Mouse (Mus musculus): ENCODE results near the gene Agmo. TPM values are rescaled to one million over a fixed set of nuclear protein-coding genes. Genes with fewer than 3 reads are reported as not detected.

Agmo gene
- total and polyA plus RNA-seq, 3 experiments: 0.08 TPM; not detected in 2

GRCm38 (mm10) chr12:37244876-37245275, 3.4 kb downstream of the Agmo start:
- H3K9me3 ChIP-seq (replicated peaks; ENCODE audit: insufficient read depth, low read length): no peaks in the 10 kb centered on the region
- no peaks in the 10 kb centered on the region; a peak in 1 of 4 replicates for H3K4me1 ChIP-seq (ENCODE audit: control insufficient read depth in 1 of 2, insufficient read depth in 2 of 2, low read length in 2 of 2)
- no peaks in the 10 kb centered on the region for H3K36me3 ChIP-seq (ENCODE audit: control insufficient read depth in 1 of 2, insufficient read depth in 2 of 2, low read length in 2 of 2)
- H3K27ac ChIP-seq (ENCODE audit: control insufficient read depth, low read depth, low read length): no peak overlapping the region
- H3K9ac ChIP-seq (ENCODE audit: control insufficient read depth, low read depth, low read length, poor library complexity, severe bottlenecking): no peak overlapping the region
- DNase-seq (ENCODE audit: low read depth, low spot score): no peak
- TF ChIP-seq USF1 (IDR thresholded peaks at IDR 0.05; ENCODE audit: low read depth, low read length): no peak
- no peak for TF ChIP-seq MYC (IDR thresholded peaks at IDR 0.05; ENCODE audit: low read depth, low read length)
- TF ChIP-seq NRF1 (IDR thresholded peaks at IDR 0.05; ENCODE audit: insufficient read depth, low read depth, low read length, poor library complexity, severe bottlenecking): no peak
- no peak for TF ChIP-seq TBP (IDR thresholded peaks at IDR 0.05; ENCODE audit: low read depth, low read length)
- no peak for TF ChIP-seq GATA1 (IDR thresholded peaks at IDR 0.05; ENCODE audit: low read depth, low read length)
- no peak for TF ChIP-seq ZKSCAN1 (IDR thresholded peaks at IDR 0.05; ENCODE audit: low read depth, low read length)
- TF ChIP-seq JUND (IDR thresholded peaks at IDR 0.05; ENCODE audit: low read depth, low read length): no peak
- TF ChIP-seq E2F4 (IDR thresholded peaks at IDR 0.05; ENCODE audit: borderline replicate concordance, low read depth, low read length): no peak
- no peak for TF ChIP-seq MAX (IDR thresholded peaks at IDR 0.05; ENCODE audit: low read length)
- no peak for TF ChIP-seq POLR2AphosphoS2 (IDR thresholded peaks at IDR 0.05; ENCODE audit: low read length)
- no peak overlapping the region for H3K4me3 ChIP-seq (ENCODE audit: control insufficient read depth in 1 of 2, insufficient read depth in 1 of 2, low read depth in 2 of 2, low read length in 2 of 2)
- no peaks in the 10 kb centered on the region for H3K79me2 ChIP-seq (ENCODE audit: control insufficient read depth, insufficient read depth, low read length, poor library complexity)
- no peaks in the 10 kb centered on the region for H3K27me3 ChIP-seq (ENCODE audit: control insufficient read depth in 1 of 2, insufficient read depth in 2 of 2, low read length in 2 of 2)

GRCm38 (mm10) chr12:37251688-37252087, 10.2 kb downstream of the Agmo start:
- H3K9me3 ChIP-seq (replicated peaks; ENCODE audit: insufficient read depth, low read length): no peaks in the 10 kb centered on the region
- H3K27ac ChIP-seq (ENCODE audit: control insufficient read depth, low read depth, low read length): no peak overlapping the region
- no peak overlapping the region for H3K4me3 ChIP-seq (ENCODE audit: control insufficient read depth in 1 of 2, insufficient read depth in 1 of 2, low read depth in 2 of 2, low read length in 2 of 2)
- no peaks in the 10 kb centered on the region for H3K4me1 ChIP-seq (ENCODE audit: control insufficient read depth in 1 of 2, insufficient read depth in 2 of 2, low read length in 2 of 2)
- H3K9ac ChIP-seq (ENCODE audit: control insufficient read depth, low read depth, low read length, poor library complexity, severe bottlenecking): no peak overlapping the region
- H3K27me3 ChIP-seq (ENCODE audit: control insufficient read depth in 1 of 2, insufficient read depth in 2 of 2, low read length in 2 of 2): no peaks in the 10 kb centered on the region
- no peaks in the 10 kb centered on the region for H3K79me2 ChIP-seq (ENCODE audit: control insufficient read depth, insufficient read depth, low read length, poor library complexity)
- TF ChIP-seq USF1 (IDR thresholded peaks at IDR 0.05; ENCODE audit: low read depth, low read length) (no peak), MAZ (IDR thresholded peaks at IDR 0.05; ENCODE audit: low read depth, low read length) (no peak), RAD21 (IDR thresholded peaks at IDR 0.05; ENCODE audit: low read depth, low read length) (no peak), BHLHE40 (IDR thresholded peaks at IDR 0.05; ENCODE audit: borderline replicate concordance, low read depth, low read length) (no peak), HCFC1 (IDR thresholded peaks at IDR 0.05; ENCODE audit: low read depth, low read length) (no peak), JUND (IDR thresholded peaks at IDR 0.05; ENCODE audit: low read depth, low read length) (no peak), POLR2AphosphoS5 (IDR thresholded peaks at IDR 0.05; ENCODE audit: borderline replicate concordance, low read depth, low read length) (no peak), TAL1 (IDR thresholded peaks at IDR 0.05; ENCODE audit: low read length) (no peak), UBTF (IDR thresholded peaks at IDR 0.05; ENCODE audit: borderline replicate concordance, insufficient read depth, low read depth, low read length) (no peak), KAT2A (conservative IDR thresholded peaks at IDR 0.05; ENCODE audit: low read depth, low read length) (no peak), ETS1 (IDR thresholded peaks at IDR 0.05; ENCODE audit: low read depth, low read length) (no peak), USF2 (IDR thresholded peaks at IDR 0.05; ENCODE audit: borderline replicate concordance in 1 of 2, insufficient read depth in 1 of 2, low read depth in 1 of 2, low read length in 2 of 2) (no peak), CTCF (IDR thresholded peaks at IDR 0.05 in 2 of 3, conservative IDR thresholded peaks at IDR 0.05 in 1 of 3; ENCODE audit: control insufficient read depth in 1 of 3, insufficient read depth in 1 of 3, low read depth in 2 of 3, low read length in 3 of 3, poor library complexity in 1 of 3, severe bottlenecking in 1 of 3) (no peak), SMC3 (IDR thresholded peaks at IDR 0.05; ENCODE audit: low read depth, low read length) (no peak)
- DNase-seq (ENCODE audit: low read depth, low spot score): no peak
- H3K36me3 ChIP-seq (ENCODE audit: control insufficient read depth in 1 of 2, insufficient read depth in 2 of 2, low read length in 2 of 2): no peaks in the 10 kb centered on the region

Data from MEL (cell line).